Mouse (Mus musculus) thymus, postnatal 25 days (tissue): ENCODE measurements around the gene Gm20806.
"Not testable (repeated sequence)": the region's sequence is repeated elsewhere in the genome, so short reads cannot be mapped to it uniquely, and the experiment has no call there.

Experiments
- DNase-seq: peaks from one replicate; pipeline ENCODE4 v3.0.0; 2022

Gm20806 gene

GRCm38 (mm10) chrY:78837956-78838355 is at the start of gene Gm20806:
Gm20806 (minus strand) TSS chrY:78838056.
- not testable (repeated sequence) for DNase-seq
